Mouse (Mus musculus): Measurements from ENCODE around the gene Foxd1.

DNA sequence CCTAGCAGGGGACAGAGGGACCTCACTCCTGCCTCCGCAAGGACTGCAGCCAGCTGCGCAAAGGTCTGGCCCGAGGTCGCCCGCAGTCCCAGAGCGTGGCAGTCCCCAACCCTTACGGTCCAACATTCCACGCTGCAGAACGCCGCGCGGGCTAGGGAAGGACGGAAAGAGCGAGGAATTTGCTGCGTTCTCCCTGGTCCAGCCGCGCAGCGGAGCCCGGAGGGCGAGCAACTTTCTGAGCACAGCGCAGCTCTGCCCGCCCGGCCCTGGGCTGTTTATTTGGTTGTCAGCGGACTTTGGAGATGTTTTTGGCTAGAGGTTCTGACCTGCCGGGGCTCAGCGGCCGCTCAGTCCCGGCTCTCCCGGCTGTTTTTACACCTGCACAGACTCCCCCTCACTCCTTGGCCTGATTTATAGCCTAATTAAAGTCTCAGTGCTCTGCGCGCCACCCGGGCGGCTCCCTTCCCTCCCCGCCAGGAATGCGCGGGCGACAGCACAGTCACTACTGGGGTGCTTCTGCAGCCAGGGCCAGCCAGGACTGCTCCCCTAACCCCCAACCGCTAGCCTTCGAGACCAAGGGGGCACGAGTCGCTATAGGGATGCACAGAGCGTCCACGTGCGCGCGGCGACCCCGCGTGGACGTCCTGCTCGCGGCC is 11.9 kb downstream of the Foxd1 start:
- no peak for TF ChIP-seq CTCF (IDR thresholded peaks at IDR 0.05)
- no peak for TF ChIP-seq POLR2A (IDR thresholded peaks at IDR 0.05; ENCODE audit: insufficient read depth, low read depth, low read length)
